Mouse (Mus musculus) ES-E14 (cell line): Measurements from ENCODE around the gene Ipo9. TPM values are rescaled to one million over a fixed set of nuclear protein-coding genes. Genes with fewer than 3 reads are reported as not detected.

Experiments used
- DNase-seq: peaks from one replicate; pipeline ENCODE4 v3.0.0-alpha.2; 2013; ENCODE audit warnings: low read depth, low spot score
- H3K27ac ChIP-seq: 2 replicates; pipeline ENCODE4 v1.5.1; 2012; ENCODE audit warnings: low read depth, mild to moderate bottlenecking, low read length, moderate library complexity, mixed read lengths; ENCODE audit not compliant: poor library complexity, insufficient read depth, severe bottlenecking
- H3K36me3 ChIP-seq: 2 replicates; pipeline ENCODE4 v1.6.1; 2012; ENCODE audit warnings: mild to moderate bottlenecking, low read length, moderate library complexity, mixed read lengths; ENCODE audit not compliant: control insufficient read depth, poor library complexity, insufficient read depth, severe bottlenecking
- H3K4me1 ChIP-seq, 2 experiments: fragments of 150-350 bp in 1 of 2; sonication (generic) in 1 of 2; 2 replicates each; pipeline ENCODE4 v1.6.1; 2012; ENCODE audit warnings: low read length in 2 of 2, mild to moderate bottlenecking in 1 of 2, mixed read lengths in 1 of 2; ENCODE audit not compliant: control insufficient read depth in 2 of 2, insufficient read depth in 2 of 2, poor library complexity in 1 of 2
- H3K4me3 ChIP-seq, 2 experiments: fragments of 150-350 bp in 1 of 2; sonication (generic) in 1 of 2; 2 replicates each; pipeline ENCODE4 v1.5.1; 2012; ENCODE audit warnings: low read length in 2 of 2, low read depth in 1 of 2, mild to moderate bottlenecking in 1 of 2, mixed read lengths in 1 of 2; ENCODE audit not compliant: insufficient read depth in 1 of 2, poor library complexity in 1 of 2, severe bottlenecking in 1 of 2
- H3K9ac ChIP-seq: 2 replicates; pipeline ENCODE4 v1.6.1; 2012; ENCODE audit warnings: low read depth, mild to moderate bottlenecking, low read length, mixed read lengths; ENCODE audit not compliant: poor library complexity, insufficient read depth, severe bottlenecking
- H3K9me3 ChIP-seq: fragments of 150-350 bp; sonication (generic); 2 replicates; pipeline ENCODE4 v1.6.1; 2012; ENCODE audit warnings: low read depth, mild to moderate bottlenecking, low read length; ENCODE audit not compliant: control insufficient read depth, insufficient read depth
- CHD2 ChIP-seq: IDR thresholded peaks from 2 replicates; pipeline ENCODE4 v1.6.1; 2014; ENCODE audit warnings: mild to moderate bottlenecking, low read depth, low read length, inconsistent platforms
- HCFC1 ChIP-seq: IDR thresholded peaks from 2 replicates; pipeline ENCODE4 v1.6.1; 2012; ENCODE audit warnings: low read length, inconsistent platforms, borderline replicate concordance; ENCODE audit not compliant: insufficient read depth
- MAFK ChIP-seq: IDR thresholded peaks from 2 replicates; pipeline ENCODE4 v1.6.1; 2014; ENCODE audit warnings: mild to moderate bottlenecking, low read depth, low read length, inconsistent platforms; ENCODE audit not compliant: insufficient read depth
- ZC3H11A ChIP-seq: IDR thresholded peaks from 2 replicates; pipeline ENCODE4 v1.6.1; 2012; ENCODE audit warnings: low read depth, mild to moderate bottlenecking, inconsistent platforms, low read length, borderline replicate concordance
- ZNF384 ChIP-seq: IDR thresholded peaks from 2 replicates; pipeline ENCODE4 v1.6.1; 2012; ENCODE audit warnings: low read depth, low read length, inconsistent platforms
- in situ Hi-C, 2 experiments: fragments of 600-800 bp; cut with MboI; formaldehyde crosslinking; loops; one replicate each; pipeline ENCODE4 v1.15.1; 2025; ENCODE audit warnings: low sequenced_read_pairs in 2 of 2, inconsistent platforms in 1 of 2; ENCODE audit not compliant: unreplicated experiment in 2 of 2
- total RNA-seq: library from RNA; depleted of rRNA; stranded (reverse); fragments of 300-350 nt; gene quantifications from 2 replicates; pipeline ENCODE4 v1.2.3, GENCODE M21; 2012

Gene Ipo9
- total RNA-seq, 1 experiment = 71.1 TPM

DNA sequence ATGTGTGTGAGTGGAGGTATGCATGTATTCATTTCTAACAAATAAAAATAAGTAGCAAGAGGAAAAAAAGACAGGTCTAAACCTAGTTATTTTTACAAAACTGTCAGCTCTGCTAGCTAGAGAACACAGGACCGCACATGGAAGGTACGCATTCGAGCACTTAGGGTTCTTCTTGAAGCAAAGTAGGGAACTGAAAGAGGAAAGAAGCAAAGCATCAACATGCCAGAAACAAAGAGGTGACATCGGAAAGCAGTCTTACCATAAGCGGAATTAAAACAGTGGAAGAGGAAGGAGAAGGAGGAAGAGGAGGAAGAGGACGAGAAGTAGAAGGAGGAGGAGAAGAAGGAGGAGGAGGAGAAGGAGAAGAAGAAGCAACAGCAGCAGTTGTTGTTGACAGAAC lies 2.9 kb downstream of the Ipo9 start:
- no peak overlapping the region for H3K9ac ChIP-seq
- 0 out of 2 replicates have a peak, but pooled peaks cover 2% of the 10 kb centered on the region for H3K36me3 ChIP-seq
- H3K4me1 ChIP-seq = peaks cover 0 to 5% of the 10 kb centered on the region in 2 experiments; a peak in 2 of 4 replicates
- H3K27ac ChIP-seq = no peak overlapping the region
- no peak overlapping the region for H3K4me3 ChIP-seq
- TF ChIP-seq ZC3H11A = no peak
- no peak for TF ChIP-seq ZNF384
- TF ChIP-seq HCFC1 = no peak
- TF ChIP-seq CHD2 = no peak
- no peak for TF ChIP-seq MAFK
- in situ Hi-C loops = no loop called here
- H3K9me3 ChIP-seq = no peaks in the 10 kb centered on the region
- no peak for DNase-seq

GRCm38 (mm10) chr1:135426645-135427044 lies 3.7 kb downstream of the Ipo9 start:
- Histone ChIP-seq H3K36me3 (0 out of 2 replicates have a peak, but pooled peaks cover 2% of the 10 kb centered on the region), H3K9me3 (no peaks in the 10 kb centered on the region)
- in situ Hi-C loops = no loop called here

DNA sequence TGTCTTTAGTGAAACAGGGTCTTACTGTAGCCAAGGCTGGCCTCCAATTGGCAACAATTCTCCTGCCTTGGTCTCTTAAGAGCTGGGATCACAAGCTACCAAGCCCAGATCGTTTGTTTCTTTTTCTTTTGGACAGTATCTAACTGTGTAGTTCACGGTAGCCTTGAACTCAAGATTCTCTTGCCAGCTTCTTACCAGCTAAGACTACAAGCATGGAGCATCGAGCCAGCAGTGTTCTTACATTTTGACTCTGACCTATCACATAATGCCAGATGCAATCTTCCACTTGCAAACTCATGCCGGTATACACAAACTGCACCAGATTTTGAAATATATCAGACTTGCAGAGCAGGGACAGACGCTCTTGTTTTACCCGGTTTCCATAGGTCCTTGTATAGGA lies 7.5 kb downstream of the Ipo9 start:
- Histone ChIP-seq H3K27ac (no peak overlapping the region), H3K9me3 (no peaks in the 10 kb centered on the region), H3K4me1 (no peaks in the 10 kb centered on the region), H3K9ac (no peak overlapping the region), H3K36me3 (peaks cover 8% of the 10 kb centered on the region), H3K4me3 (no peak overlapping the region)
- DNase-seq = no peak
- TF ChIP-seq HCFC1 (no peak), ZC3H11A (no peak)
- in situ Hi-C loops = no loop called here

More at GRCm38 (mm10) chr1:135426645-135427044, 3.7 kb downstream of the Ipo9 start:
- Histone ChIP-seq H3K27ac (no peak overlapping the region), H3K4me3 (no peak overlapping the region), H3K4me1 (peaks cover 0 to 5% of the 10 kb centered on the region in 2 experiments; a peak in 2 of 4 replicates), H3K9ac (no peak overlapping the region)
- TF ChIP-seq ZC3H11A = no peak
- TF ChIP-seq ZNF384 = no peak
- TF ChIP-seq HCFC1 = no peak
- no peak for DNase-seq

DNA sequence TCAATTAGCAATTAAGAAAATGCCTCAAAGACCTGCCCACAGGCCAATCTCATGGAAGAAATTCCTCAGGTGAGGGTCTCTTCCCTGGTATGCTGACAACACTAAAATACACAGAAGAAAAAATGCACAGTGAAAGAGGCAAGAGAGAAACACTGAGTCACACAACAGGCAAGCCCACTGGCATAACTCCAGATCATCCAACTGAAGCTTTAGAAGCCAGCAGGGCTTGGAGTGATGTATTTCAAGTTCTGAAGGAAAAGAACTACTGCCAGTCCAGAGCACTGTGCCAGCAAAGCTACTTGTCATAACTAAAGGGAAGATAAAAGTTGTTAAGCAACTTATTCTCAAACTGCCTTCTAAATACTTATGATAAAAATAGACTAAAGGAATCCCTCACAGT lies 16.3 kb downstream of the Ipo9 start:
- in situ Hi-C loops = no loop called here

GRCm38 (mm10) chr1:135412130-135412529 lies 18.2 kb downstream of the Ipo9 start:
- Histone ChIP-seq H3K9ac (no peak overlapping the region), H3K9me3 (no peaks in the 10 kb centered on the region), H3K4me3 (no peak overlapping the region), H3K4me1 (no peaks in the 10 kb centered on the region), H3K36me3 (peaks cover 30% of the 10 kb centered on the region), H3K27ac (no peak overlapping the region)
- in situ Hi-C loops = no loop called here
- DNase-seq = no peak
- TF ChIP-seq ZNF384 = no peak
- no peak for TF ChIP-seq MAFK
- TF ChIP-seq CHD2 = no peak
- no peak for TF ChIP-seq HCFC1
- TF ChIP-seq ZC3H11A = no peak

More for the DNA sequence above, 16.3 kb downstream of the Ipo9 start:
- Histone ChIP-seq H3K4me1 (no peaks in the 10 kb centered on the region), H3K9ac (no peak overlapping the region), H3K27ac (no peak overlapping the region), H3K4me3 (no peak overlapping the region), H3K36me3 (peaks cover 28% of the 10 kb centered on the region), H3K9me3 (no peaks in the 10 kb centered on the region)
- no peak for DNase-seq
- TF ChIP-seq HCFC1 (no peak), ZNF384 (no peak), MAFK (no peak), CHD2 (no peak), ZC3H11A (no peak)
